Mouse (Mus musculus) stomach, postnatal 0 days (tissue): ENCODE data around the gene Pan3.

Experiments used
- CTCF ChIP-seq: IDR thresholded peaks from 2 replicates; pipeline ENCODE4 v1.5.1; 2016; ENCODE audit warnings: antibody characterized with exemption, low read depth, mild to moderate bottlenecking, moderate library complexity
- EP300 ChIP-seq: optimal IDR thresholded peaks from 2 replicates; pipeline ENCODE3; 2016; ENCODE audit warnings: antibody characterized with exemption

DNA sequence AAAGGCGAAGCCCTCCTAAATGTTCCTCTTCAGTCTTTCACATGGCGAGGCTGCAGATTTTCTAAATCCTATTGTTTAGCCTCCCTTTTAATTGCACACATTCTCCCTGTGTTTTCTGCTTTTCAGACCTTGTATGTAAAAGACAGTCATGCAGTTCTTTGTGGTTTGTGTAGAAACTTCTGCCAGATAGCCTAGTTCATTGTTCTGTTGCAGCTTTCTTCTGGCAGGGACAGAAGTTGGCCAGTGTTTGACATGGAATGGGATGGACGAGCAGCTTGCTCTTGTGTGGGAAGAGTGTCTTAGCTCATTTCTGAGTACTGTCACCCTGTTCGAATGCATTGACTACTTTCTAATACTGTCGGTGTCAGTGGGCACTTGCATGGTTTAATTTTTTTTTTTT is 6.5 kb downstream of the Pan3 start:
- TF ChIP-seq CTCF, result no peak
- no peak for TF ChIP-seq EP300
